Mouse (Mus musculus) testis, adult 2 months (tissue): Measurements from ENCODE around the gene Gp9.

Experiments
- CTCF ChIP-seq: fragments of 200-500 bp; IDR thresholded peaks from 2 replicates; pipeline ENCODE4 v1.5.1; 2012; ENCODE audit warnings: low read depth, mild to moderate bottlenecking, inconsistent platforms, low read length, moderate library complexity; ENCODE audit not compliant: control insufficient read depth, insufficient read depth, insufficient replicate concordance
- POLR2A ChIP-seq: fragments of 200-500 bp; IDR thresholded peaks from 2 replicates; pipeline ENCODE4 v1.6.1; 2012; ENCODE audit warnings: low read depth, mild to moderate bottlenecking, inconsistent platforms, low read length, moderate library complexity; ENCODE audit not compliant: control insufficient read depth

DNA sequence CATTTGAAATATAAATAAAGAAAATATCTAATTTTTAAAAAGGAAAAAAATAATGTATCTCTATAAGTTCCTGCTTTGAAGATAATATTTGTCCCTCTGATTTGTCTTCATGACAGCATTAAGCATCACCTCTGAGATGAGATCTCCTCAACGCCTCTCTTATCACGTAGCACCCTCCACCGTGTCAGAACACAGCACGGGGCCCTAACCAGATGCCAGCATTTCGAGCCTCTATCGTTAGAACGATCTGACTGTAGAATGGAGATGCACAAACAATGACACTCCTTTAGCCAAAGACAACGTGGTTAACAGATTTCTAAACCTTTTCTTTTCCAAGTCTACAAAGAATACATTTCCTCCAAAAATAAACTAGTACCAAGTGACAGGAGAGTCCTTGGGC, 6.2 kb downstream of the Gp9 start:
- TF ChIP-seq CTCF: no peak
- TF ChIP-seq POLR2A: no peak
